Mouse (Mus musculus): ENCODE data around the gene Cfc1. TPM values are rescaled to one million over a fixed set of nuclear protein-coding genes. Genes with fewer than 3 reads are reported as not detected.
"Not testable (repeated sequence)": the region's sequence is repeated elsewhere in the genome, so short reads cannot be mapped to it uniquely, and the experiment has no call there.

The Cfc1 gene
- polyA plus RNA-seq, 1 experiment from 2014 or later = not detected

GRCm38 (mm10) chr1:34505970-34506551 lies 29.4 kb upstream of the Cfc1 start:
- Histone ChIP-seq H3K4me1 (ENCODE audit: insufficient read depth, low read depth, low read length) (no peaks in the 10 kb centered on the region), H3K9me3 (ENCODE audit: low read length) (no peaks in the 10 kb centered on the region), H3K9ac (replicated peaks; ENCODE audit: low read depth) (no peak overlapping the region), H3K4me3 (ENCODE audit: low read depth, low read length) (no peak overlapping the region), H3K27ac (ENCODE audit: low read length) (no peak overlapping the region), H3K27me3 (replicated peaks; ENCODE audit: insufficient read depth, low read length) (no peaks in the 10 kb centered on the region), H3K36me3 (ENCODE audit: insufficient read depth, low read length) (no peaks in the 10 kb centered on the region), H3K4me2 (replicated peaks; ENCODE audit: low read depth, low read length) (no peak overlapping the region)
- ATAC-seq = no peak
- 68% methylated on average over 4 of the region's 4 CpGs for WGBS
- DNase-seq (ENCODE audit: low spot score) = no peak
- TF ChIP-seq CTCF (IDR thresholded peaks at IDR 0.05) (no peak), EP300 (IDR thresholded peaks at IDR 0.05) (no peak)

GRCm38 (mm10) chr1:34507986-34508385 lies 27.5 kb upstream of the Cfc1 start:
- H3K27me3 ChIP-seq (replicated peaks; ENCODE audit: insufficient read depth, low read length) = no peaks in the 10 kb centered on the region
- H3K27ac ChIP-seq (ENCODE audit: low read length) = no peak overlapping the region
- DNase-seq (ENCODE audit: low spot score) (no peak), ATAC-seq (no peak)
- H3K4me1 ChIP-seq (ENCODE audit: insufficient read depth, low read depth, low read length) = no peaks in the 10 kb centered on the region
- WGBS = 78% methylated on average over 3 of the region's 3 CpGs
- no peak overlapping the region for H3K4me2 ChIP-seq (replicated peaks; ENCODE audit: low read depth, low read length)
- H3K4me3 ChIP-seq (ENCODE audit: low read depth, low read length) = no peak overlapping the region
- no peak overlapping the region for H3K9ac ChIP-seq (replicated peaks; ENCODE audit: low read depth)
- no peaks in the 10 kb centered on the region for H3K9me3 ChIP-seq (ENCODE audit: low read length)
- TF ChIP-seq CTCF (IDR thresholded peaks at IDR 0.05) (no peak), EP300 (IDR thresholded peaks at IDR 0.05) (no peak)
- no peaks in the 10 kb centered on the region for H3K36me3 ChIP-seq (ENCODE audit: insufficient read depth, low read length)

DNA sequence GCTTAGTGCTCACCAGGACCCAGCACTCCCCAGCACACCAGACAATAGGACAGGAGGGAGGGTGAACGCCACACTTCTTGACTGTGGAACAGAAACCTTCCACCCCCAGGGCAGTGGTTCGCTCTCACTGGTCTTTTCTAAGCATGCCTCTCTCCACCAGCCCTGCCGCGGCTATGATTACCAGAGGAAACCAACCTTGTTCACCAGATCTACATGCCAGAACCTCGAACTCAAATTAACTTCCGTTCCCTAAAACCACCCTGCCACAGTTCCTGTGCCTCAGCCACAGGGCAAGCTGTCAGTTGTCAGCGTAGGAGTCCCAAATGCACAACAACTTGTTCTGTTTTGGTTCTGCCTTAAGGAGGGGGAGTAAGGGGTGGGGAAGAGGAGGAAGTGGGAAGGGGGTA lies 24.9 kb upstream of the Cfc1 start:
- Histone ChIP-seq H3K4me2 (replicated peaks; ENCODE audit: low read depth, low read length) (0 out of 2 replicates have a peak overlapping the region, but pooled peaks have one; percentile 22), H3K4me1 (ENCODE audit: insufficient read depth, low read depth, low read length) (no peaks in the 10 kb centered on the region), H3K36me3 (ENCODE audit: insufficient read depth, low read length) (no peaks in the 10 kb centered on the region), H3K9me3 (ENCODE audit: low read length) (no peaks in the 10 kb centered on the region), H3K4me3 (ENCODE audit: low read depth, low read length) (no peak overlapping the region), H3K27me3 (replicated peaks; ENCODE audit: insufficient read depth, low read length) (no peaks in the 10 kb centered on the region), H3K27ac (ENCODE audit: low read length) (no peak overlapping the region), H3K9ac (replicated peaks; ENCODE audit: low read depth) (no peak overlapping the region)
- WGBS = 9% methylated on average over 7 of the region's 7 CpGs
- no peak for DNase-seq (ENCODE audit: low spot score)
- TF ChIP-seq CTCF (IDR thresholded peaks at IDR 0.05) (no peak), EP300 (IDR thresholded peaks at IDR 0.05) (no peak)
- ATAC-seq = no peak

DNA sequence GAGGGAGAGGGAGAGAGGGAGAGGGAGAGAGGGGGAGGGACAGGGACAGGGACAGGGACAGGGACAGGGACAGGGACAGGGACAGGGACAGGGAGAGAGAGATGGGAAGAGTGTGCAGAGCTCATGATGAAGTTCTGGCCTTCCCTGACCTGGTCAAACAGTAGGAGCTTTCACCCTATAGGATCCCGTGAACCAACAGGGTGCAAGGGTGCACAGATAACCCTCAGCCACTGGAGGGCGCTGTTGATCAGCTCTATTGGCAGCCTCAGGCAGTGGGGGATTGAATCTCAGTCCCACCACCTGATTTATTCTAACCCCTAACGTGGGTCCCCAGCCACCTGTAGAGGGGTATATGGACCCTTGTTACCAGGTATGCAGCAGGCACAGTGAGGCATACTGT lies 24.4 kb upstream of the Cfc1 start:
- DNase-seq (ENCODE audit: low spot score) (peak; percentile 29), ATAC-seq (no peak)
- WGBS = 5% methylated on average over 3 of the region's 3 CpGs
- H3K9me3 ChIP-seq (ENCODE audit: low read length) = no peaks in the 10 kb centered on the region
- no peak overlapping the region for H3K27ac ChIP-seq (ENCODE audit: low read length)
- H3K4me3 ChIP-seq (ENCODE audit: low read depth, low read length) = no peak overlapping the region
- TF ChIP-seq EP300 (IDR thresholded peaks at IDR 0.05) = no peak
- peak; percentile 66 for TF ChIP-seq CTCF (IDR thresholded peaks at IDR 0.05)
- H3K27me3 ChIP-seq (replicated peaks; ENCODE audit: insufficient read depth, low read length) = no peaks in the 10 kb centered on the region
- H3K36me3 ChIP-seq (ENCODE audit: insufficient read depth, low read length) = no peaks in the 10 kb centered on the region
- H3K4me2 ChIP-seq (replicated peaks; ENCODE audit: low read depth, low read length) = no peak overlapping the region
- no peaks in the 10 kb centered on the region for H3K4me1 ChIP-seq (ENCODE audit: insufficient read depth, low read depth, low read length)
- no peak overlapping the region for H3K9ac ChIP-seq (replicated peaks; ENCODE audit: low read depth)

- no peaks in the 10 kb centered on the region for H3K36me3 ChIP-seq (ENCODE audit: insufficient read depth, low read length)
- WGBS = 77% methylated on average over 4 of the region's 4 CpGs
- ATAC-seq (no peak), DNase-seq (ENCODE audit: low spot score) (no peak)
- no peak overlapping the region for H3K9ac ChIP-seq (replicated peaks; ENCODE audit: low read depth)
- no peak overlapping the region for H3K4me2 ChIP-seq (replicated peaks; ENCODE audit: low read depth, low read length)
- H3K4me1 ChIP-seq (ENCODE audit: insufficient read depth, low read depth, low read length) = no peaks in the 10 kb centered on the region
- H3K27ac ChIP-seq (ENCODE audit: low read length) = no peak overlapping the region
- H3K4me3 ChIP-seq (ENCODE audit: low read depth, low read length) = no peak overlapping the region
- TF ChIP-seq CTCF (IDR thresholded peaks at IDR 0.05) (no peak), EP300 (IDR thresholded peaks at IDR 0.05) (no peak)
- H3K9me3 ChIP-seq (ENCODE audit: low read length) = no peaks in the 10 kb centered on the region
- no peaks in the 10 kb centered on the region for H3K27me3 ChIP-seq (replicated peaks; ENCODE audit: insufficient read depth, low read length)
These were observed 22.4 kb upstream of the Cfc1 start for GRCm38 (mm10) chr1:34513068-34513467.

- Histone ChIP-seq H3K27me3 (replicated peaks; ENCODE audit: insufficient read depth, low read length) (no peaks in the 10 kb centered on the region), H3K9me3 (ENCODE audit: low read length) (no peaks in the 10 kb centered on the region), H3K36me3 (ENCODE audit: insufficient read depth, low read length) (no peaks in the 10 kb centered on the region), H3K4me3 (ENCODE audit: low read depth, low read length) (no peak overlapping the region), H3K27ac (ENCODE audit: low read length) (no peak overlapping the region), H3K9ac (replicated peaks; ENCODE audit: low read depth) (no peak overlapping the region), H3K4me1 (ENCODE audit: insufficient read depth, low read depth, low read length) (no peaks in the 10 kb centered on the region), H3K4me2 (replicated peaks; ENCODE audit: low read depth, low read length) (no peak overlapping the region)
- no peak for DNase-seq (ENCODE audit: low spot score)
- WGBS = 23% methylated on average over 5 of the region's 5 CpGs
- ATAC-seq = no peak
- TF ChIP-seq EP300 (IDR thresholded peaks at IDR 0.05) (no peak), CTCF (IDR thresholded peaks at IDR 0.05) (no peak)
These were observed 18.9 kb upstream of the Cfc1 start for GRCm38 (mm10) chr1:34516595-34516994.

GRCm38 (mm10) chr1:34517297-34517696 lies 18.2 kb upstream of the Cfc1 start:
- H3K9ac ChIP-seq (replicated peaks; ENCODE audit: low read depth); H3K27ac ChIP-seq (ENCODE audit: low read length); H3K27me3 ChIP-seq (replicated peaks; ENCODE audit: insufficient read depth, low read length); H3K9me3 ChIP-seq (ENCODE audit: low read length); ATAC-seq; H3K4me1 ChIP-seq (ENCODE audit: insufficient read depth, low read depth, low read length); H3K4me3 ChIP-seq (ENCODE audit: low read depth, low read length); H3K36me3 ChIP-seq (ENCODE audit: insufficient read depth, low read length); H3K4me2 ChIP-seq (replicated peaks; ENCODE audit: low read depth, low read length); DNase-seq (ENCODE audit: low spot score): not testable (repeated sequence)
- WGBS = 26% methylated on average over 6 of the region's 6 CpGs

GRCm38 (mm10) chr1:34517797-34518196 lies 17.7 kb upstream of the Cfc1 start:
- not testable (repeated sequence) for H3K27ac ChIP-seq (ENCODE audit: low read length); H3K9ac ChIP-seq (replicated peaks; ENCODE audit: low read depth); H3K9me3 ChIP-seq (ENCODE audit: low read length); H3K4me2 ChIP-seq (replicated peaks; ENCODE audit: low read depth, low read length); H3K4me3 ChIP-seq (ENCODE audit: low read depth, low read length); ATAC-seq; H3K27me3 ChIP-seq (replicated peaks; ENCODE audit: insufficient read depth, low read length); H3K4me1 ChIP-seq (ENCODE audit: insufficient read depth, low read depth, low read length); DNase-seq (ENCODE audit: low spot score); H3K36me3 ChIP-seq (ENCODE audit: insufficient read depth, low read length)
- WGBS = 26% methylated on average over 1 of the region's 1 CpGs
